Mouse (Mus musculus): Measurements from ENCODE around the gene Phactr2.

Gene Phactr2

DNA sequence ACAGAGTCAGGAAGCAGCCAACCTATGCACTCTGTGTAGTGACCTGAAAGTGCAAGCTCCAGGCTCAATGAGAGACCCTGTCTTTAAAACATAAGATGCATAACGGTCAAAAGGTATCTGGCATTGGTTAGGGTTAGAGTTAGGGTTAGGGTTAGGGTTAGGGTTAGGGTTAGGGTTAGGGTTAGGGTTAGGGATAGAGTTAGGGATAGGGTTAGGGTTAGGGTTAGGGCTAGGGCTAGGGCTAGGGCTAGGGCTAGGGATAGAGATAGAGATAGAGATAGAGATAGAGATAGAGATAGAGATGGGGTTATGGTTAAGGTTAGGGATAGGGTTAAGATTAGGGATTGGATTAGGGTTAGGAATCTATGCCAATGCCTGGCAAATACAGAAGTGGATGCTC is 72.2 kb downstream of the Phactr2 start:
- DNase-seq (ENCODE audit: low read depth, low spot score) = no peak

DNA sequence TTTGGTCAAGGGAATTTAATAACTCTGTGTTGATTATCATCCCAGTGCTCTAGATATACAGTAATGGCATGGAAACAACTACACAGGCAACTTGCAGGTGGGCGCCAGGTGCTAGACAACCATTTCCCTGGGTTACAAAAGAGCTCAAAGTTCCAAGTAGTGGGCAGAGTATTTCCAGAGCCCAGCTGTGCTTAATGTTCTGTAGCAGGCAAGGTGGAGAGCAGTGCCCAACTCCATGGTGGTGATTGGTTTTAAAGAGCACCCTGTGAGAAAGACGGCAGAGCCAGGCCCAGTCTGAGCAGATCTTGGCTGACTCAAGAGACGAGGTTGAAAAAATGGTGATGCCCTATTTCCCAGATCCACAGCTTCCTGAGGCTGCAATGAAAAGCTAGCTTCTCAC is 78.5 kb downstream of the Phactr2 start:
- no peak for DNase-seq (ENCODE audit: low read depth, low spot score)

DNA sequence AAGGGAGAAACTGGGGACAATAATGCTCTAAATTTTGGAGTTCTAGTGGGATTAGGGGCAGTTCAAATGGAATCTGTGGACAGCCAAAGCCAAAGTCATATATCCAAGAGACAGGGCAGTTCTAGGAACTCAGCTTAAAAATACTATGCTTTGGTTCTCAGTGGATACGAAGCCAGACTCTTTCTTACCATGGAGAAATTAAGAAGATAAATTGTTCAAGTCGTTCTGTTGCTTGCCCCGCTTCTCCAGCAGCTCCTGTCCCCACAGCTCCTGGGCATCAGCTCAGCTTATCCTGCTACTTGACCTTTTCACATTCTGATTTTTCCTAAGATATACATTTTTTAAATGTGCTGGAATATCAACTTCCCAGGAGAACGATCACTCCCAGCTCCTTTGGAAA is 80.2 kb downstream of the Phactr2 start:
- no peak for DNase-seq (ENCODE audit: low read depth, low spot score)

DNA sequence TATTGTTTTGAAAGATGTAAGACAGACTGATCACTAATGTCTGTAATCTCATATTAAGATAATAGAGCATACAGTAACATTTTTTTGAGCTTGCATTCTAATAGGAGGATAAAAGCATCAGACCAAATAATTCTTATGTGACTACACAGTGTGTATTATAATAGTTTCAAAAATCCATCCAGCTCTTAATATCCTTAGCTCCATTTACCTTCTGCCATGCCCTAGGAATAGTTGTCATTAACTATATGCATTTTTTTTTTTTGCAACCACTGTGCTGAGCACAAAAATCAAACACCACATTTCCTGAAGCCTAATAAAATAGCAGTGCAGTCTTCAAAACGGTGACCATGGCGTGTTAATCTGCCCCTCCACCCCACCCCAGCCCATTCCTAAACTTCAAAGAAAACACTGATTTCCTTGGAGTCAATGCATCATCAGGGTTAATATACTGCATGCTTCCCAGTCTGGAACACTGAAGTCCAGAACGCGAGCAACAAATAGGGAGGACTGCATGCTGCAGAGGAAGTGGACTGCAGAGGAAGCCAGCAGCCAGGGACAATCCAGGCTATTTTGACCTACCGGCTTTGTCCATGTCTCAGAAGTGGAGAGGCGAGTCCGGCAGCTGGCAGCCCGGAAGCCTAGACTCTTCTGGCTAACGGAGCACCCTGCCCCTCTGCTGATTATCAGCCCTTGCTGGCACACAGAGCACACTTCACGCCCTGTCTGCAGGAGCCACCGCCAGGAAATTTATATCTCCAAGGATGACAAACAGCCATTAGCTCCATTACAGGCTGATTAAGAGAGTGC is 85.9 kb downstream of the Phactr2 start:
- DNase-seq (ENCODE audit: low read depth, low spot score) = peak; percentile 44

DNA sequence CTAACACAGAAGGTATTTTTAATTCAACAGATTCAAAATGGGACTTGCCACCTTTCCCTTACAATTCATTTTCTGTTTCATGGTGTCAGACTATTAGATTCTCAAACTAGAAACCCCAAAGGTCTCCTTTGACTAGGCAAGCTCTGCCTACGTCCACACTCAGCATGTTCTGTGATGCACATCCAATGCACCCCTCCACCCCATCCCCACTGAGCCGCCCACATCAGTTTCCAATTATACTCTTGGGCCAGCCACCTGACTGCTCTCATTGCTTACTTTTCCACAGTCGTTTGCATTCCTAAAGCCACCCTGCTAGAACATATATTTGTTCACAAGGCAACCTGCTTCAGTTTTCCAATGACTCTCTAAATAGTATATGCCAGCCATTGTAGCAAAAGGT is 89.3 kb downstream of the Phactr2 start:
- no peak for DNase-seq (ENCODE audit: low read depth, low spot score)

DNA sequence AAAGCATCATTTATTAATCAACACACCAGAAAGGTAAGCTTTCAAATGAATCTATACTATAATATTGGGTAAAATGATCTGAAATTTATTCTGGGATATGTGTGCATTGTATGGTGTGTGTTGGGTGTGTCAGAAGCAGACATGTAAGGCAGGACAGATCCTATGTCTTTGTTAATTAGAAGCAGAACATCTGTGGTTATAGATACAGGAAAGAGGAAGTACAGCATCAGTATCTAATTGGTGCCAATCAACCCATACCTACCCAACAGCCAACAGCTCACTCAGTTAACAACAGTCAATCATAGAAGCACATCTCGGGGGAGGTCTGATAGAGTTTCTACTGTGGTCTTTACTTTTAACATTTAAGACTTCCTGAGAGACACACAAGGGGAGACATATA is 96.3 kb downstream of the Phactr2 start:
- DNase-seq (ENCODE audit: low read depth, low spot score) = no peak

DNA sequence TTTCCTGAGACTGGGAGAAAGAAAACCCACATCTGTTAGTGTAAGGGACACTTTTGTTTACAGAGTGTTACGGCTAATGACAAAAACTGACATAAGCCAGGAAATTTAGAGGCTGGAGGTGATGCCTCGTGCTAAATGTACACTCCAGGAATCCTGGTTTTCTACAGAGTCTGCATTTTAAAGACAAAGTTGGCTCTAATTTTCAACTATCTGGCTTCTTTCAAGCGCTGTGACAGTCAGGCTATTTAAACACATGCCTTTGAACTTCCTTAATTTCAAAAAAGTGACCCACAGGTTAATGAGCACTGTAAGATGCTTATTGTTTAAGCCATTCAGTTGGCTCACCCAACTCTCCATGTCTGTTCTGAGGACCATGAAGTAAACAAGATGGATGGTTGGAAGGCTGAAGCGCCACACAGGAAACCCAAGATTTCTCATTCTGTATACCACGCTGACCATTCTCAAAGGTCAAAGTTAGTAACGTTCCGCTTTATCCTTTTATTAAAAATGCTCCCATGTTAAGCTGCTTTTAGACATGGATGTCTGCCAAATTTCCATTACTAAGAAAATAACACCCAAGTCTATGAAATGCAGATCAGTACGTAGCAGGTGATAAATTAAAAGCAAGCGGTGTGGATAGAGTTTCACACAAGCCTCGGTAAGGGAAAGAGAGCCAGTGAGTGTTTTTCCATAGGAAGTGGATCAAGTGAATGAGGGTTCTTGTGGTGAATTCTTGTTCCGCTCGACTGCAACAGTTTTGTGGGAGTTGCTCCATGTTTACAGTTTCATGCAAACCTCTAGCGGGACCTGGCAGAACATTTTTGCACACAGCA is 97.6 kb downstream of the Phactr2 start:
- DNase-seq (ENCODE audit: low read depth, low spot score) = no peak

DNA sequence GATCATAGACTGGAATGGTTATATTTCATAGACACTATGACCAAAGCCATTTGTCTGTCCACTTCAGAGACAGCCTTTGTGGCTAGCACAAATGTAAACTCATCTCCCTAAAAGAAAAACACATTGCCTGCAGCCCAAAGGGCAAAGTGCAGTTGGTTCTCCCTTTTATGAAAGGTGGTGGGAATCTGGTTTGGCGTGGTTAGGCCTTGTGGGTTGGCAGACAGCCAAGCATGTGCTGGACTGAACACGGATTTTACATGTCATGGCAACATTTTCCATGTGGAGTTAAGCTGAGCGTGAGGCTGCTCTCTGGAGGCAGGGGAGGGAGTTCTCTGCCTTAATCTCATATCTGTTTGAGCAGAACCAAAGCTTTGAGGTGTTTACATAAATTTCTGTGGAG is 98.4 kb downstream of the Phactr2 start:
- DNase-seq (ENCODE audit: low read depth, low spot score) = peak; percentile 43

DNA sequence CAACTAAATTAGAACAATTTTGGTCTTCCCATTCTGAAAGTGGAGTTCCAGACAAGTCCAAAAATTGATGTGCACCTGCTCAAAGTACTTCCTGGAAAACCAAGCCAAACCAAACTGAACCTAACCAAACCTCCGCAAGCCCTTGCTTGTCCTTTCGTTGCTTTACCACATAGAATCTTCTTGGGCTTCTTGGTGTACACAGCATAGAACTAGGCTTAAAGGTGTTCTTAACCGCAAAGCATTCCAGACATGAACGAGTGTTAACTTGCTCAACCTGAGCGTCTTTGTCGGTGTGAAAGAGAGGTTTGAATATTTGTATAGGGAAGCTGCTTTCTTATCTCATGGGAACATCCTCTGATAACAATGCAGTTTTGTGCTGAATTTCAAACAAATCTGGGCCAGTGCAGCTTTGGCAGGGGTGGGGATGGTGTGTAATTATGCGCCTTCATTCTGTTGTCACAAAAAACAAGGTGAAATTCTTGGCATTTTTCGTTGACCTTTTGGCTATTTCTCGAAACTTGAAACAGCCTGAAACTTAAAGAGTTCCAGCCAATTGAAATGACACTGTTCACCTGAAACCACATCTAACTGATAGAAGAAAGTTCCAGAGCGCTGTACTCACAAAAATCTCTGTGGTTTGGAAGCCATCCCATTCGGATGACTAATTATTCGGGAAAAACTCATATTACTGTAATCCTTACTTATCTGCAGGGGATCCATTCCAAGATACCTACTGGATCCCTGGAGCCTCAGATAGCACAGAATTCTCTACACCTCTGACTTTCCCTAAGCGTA is 104.4 kb downstream of the Phactr2 start:
- DNase-seq (ENCODE audit: low read depth, low spot score) = no peak

DNA sequence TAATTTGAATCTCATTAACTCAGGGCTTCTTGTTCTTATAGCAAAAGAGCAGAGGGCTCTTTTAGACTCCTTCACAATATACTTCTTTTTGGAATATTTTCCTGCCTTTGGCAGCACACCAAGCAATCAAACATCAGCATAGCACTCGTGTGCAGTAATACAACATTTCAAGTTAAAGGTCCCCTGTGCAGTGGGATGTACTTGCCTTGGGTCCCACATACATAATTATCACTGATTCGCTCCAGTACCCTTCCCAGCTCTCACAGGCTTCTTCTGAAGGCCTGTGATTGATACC is 110.0 kb downstream of the Phactr2 start:
- DNase-seq (ENCODE audit: low read depth, low spot score) = no peak

DNA sequence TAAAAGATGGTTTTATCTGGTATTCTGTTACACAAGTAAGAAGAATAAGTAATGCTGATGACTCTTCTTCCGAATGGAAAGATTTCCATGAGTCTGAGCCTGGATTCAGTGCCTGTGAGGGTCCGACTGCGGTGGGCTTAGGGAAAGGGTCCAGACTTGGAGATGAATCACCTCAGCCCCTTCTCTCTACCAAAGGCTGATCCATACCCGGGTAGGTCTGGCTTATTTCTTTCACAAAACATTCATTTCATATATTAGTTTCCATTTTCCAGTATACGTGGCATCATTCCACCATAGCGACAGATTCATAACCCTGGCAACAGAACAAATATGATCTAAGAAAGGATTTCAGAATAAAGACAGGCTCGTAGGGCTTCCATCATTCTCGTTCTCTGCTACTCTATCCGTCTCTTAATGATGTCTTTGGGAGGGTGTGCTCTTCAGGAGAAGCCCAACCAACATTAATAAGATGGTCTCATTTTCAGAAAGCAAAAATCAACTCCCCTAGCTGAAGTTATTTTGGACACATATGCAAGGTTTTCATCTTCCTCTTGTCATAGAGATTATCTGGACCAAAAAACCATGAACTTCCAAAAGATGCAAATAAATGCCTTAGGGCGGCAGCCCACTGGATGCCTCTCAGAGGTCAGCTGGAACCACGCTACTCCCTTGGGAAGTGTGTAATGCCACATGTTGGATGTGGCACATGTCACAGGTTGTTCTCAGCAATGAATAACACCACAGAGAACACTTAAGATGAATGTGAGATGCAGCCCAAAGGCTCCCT is 110.5 kb downstream of the Phactr2 start:
- no peak for DNase-seq (ENCODE audit: low read depth, low spot score)

DNA sequence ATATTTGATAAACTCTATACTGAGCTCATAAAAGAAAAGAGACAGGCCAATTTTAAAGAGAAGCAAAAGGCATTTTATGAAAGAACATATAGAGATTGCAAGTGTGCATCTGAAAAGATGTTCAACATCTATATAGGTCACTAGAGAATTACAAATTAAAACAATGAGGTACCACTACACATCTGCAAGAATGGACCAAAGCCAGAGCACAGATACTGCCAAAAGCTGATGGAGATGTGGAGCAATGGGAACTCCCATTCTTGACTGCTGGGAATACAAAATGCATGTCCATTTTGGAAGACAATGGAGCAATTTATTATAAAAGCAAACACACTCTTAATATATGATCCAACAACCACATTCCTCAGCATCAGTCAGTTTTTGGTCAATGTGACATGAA is 113.3 kb downstream of the Phactr2 start:
- DNase-seq (ENCODE audit: low read depth, low spot score) = no peak

DNA sequence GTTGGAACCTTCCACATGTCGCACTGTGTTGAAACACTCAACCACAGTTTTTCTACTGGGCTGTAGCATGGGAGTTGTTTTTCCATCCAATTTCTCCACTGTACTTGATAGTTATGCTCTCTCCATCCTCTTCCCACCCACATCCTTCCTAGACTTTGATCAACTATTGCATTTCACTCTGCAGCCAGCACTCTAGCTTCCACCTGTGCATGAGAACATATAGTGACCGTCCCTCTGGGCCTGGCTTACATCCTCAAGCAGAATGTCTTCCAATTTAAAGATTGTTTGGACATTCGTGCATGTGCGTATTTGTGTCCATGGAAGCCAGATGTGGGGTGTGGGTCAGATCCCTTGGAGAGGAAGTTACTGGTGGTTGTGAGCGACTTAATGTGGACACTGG is 114.4 kb downstream of the Phactr2 start:
- no peak for DNase-seq (ENCODE audit: low read depth, low spot score)

DNA sequence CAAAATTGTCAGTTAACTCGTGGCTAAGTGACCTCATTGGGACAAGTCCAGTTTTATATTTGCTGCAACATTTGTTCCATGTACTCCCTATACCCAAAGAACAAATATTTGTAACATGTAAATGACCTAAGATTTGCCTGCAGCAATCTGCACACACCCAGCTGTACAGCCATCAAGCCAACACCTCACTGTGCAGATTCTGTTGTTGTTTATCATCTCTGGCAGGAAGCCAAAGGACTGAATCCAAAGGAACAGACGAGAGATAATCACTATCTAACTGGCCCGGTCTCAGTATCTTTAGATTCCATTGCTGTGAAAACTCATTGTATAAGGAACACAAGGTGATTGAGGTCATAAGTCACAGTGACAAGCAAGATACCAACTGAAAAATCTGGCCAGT is 115.5 kb downstream of the Phactr2 start:
- no peak for DNase-seq (ENCODE audit: low read depth, low spot score)

DNA sequence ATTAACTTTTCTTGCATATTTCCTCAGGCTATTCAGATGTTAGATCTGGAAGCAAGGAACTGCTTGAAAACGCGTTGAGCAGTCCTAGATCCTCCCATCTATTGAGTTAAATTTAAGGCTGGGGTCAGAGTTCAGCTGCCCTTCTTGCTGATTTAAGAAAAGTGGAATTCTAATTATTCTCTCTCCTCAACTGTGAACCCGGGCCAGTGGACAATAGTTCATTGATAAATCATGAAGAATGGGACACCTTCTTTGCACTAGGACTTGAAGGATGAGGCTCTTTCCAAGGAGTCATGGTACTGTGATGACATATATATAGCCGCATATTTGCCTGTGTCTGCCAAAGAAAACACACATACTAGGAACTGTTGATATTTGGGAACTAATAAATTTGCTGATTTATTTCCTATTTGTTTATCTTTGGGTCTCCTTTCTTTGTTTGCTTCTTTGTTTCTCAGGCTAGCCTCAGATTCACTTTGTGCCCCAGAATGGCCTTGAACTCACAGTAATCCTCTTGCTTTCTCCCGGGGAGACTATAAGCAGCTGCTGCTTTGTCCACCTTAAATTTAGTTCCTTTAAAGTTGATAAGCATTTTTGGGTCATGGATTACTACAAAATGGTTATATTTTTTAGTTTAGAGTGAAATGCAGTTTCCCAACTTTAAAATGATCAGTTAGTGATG is 127.5 kb downstream of the Phactr2 start:
- DNase-seq (ENCODE audit: low read depth, low spot score) = no peak

DNA sequence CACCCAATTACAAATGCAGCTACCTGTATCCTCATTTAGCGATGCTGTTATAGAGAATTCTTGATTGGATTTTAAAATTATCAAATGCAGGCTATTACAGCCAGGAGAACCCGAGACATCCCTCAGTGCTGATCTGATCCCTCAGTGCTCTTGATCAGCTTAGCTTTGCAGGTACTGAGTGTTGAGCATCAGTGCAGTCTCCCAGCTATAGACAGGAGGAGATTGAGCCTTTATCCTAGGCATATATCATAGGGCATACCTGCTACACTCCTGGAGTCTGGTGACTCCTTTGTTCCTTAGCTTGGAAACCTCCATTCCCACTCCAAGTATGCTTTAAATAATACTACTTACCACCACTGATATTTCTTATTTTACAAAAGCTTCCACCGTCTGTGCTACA is 133.6 kb downstream of the Phactr2 start:
- DNase-seq (ENCODE audit: low read depth, low spot score) = no peak

DNA sequence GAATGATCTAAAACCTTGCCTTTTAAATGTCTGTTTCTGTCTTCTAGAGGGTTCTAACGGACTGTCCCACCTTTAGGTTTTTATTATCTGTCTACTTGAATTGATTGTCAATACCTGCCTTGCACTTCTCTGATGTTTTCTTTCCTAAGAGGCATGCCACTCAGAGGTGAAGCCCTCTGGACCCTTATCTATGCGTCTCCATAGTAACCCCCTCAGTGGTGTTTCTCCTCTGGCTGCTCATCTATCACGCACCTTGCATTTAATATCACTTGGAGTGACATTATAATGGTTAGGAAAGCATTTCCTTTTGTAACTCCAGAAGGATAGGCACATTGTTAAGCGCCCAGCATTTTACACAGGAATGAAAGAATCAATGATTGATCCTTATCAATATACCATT is 137.2 kb downstream of the Phactr2 start:
- DNase-seq (ENCODE audit: low read depth, low spot score) = no peak

DNA sequence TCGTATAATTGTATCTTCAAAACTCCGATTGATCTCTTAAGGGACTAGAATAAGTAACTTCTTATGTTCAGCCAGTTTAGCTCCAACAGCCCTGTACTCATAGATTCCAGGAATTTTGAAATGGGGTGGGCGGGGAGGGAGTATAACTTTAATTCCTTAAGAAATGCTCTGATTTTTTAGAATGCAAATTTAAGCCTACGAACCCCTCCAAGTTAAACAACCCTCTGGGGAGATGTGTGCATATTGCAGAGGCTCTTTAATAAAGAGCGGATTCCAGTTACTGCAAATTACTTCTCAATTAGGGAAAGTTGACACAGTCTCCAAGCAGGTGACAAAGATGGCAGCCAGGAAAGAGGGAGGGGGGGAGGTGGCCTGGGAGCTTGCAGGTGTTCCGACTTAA is 138.4 kb downstream of the Phactr2 start:
- DNase-seq (ENCODE audit: low read depth, low spot score) = no peak

DNA sequence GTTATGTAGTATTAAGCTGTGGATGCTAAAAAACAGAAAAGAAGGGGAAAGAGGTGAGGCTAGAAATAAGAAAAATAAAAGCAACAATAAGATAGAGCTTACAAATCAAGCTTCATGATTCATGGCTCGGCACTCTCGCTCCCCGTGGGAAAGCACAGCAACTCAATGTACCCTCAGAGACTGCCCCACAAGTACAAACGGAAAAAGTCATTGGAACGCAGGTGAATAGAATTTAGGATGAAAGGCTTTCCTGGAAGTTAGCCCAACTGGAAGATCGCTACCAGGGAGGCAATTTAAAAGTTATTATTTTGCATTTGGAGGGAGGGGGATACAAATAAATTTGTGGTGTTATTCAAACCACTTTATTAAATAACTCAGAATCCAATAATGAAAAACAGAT is 138.9 kb downstream of the Phactr2 start:
- DNase-seq (ENCODE audit: low read depth, low spot score) = no peak

DNA sequence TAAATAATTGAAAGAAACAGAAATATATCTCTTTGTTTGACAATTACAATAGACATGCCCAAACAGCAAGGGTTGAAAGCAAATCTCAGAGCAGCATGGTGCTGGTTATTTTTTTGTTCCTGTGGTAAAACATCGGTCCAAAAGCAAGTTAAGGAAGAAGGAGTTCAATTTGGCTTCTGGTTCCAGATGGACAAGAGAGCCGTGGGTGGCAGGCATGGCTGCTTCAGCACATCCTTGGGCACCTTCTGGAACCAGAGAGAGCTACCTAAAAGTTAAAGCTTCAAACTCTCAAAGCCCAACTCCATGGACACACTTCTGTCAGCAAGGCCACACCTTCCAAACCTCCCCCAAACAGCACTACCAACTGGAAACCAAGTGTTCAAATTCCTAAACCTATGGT is 140.4 kb downstream of the Phactr2 start:
- no peak for DNase-seq (ENCODE audit: low read depth, low spot score)

DNA sequence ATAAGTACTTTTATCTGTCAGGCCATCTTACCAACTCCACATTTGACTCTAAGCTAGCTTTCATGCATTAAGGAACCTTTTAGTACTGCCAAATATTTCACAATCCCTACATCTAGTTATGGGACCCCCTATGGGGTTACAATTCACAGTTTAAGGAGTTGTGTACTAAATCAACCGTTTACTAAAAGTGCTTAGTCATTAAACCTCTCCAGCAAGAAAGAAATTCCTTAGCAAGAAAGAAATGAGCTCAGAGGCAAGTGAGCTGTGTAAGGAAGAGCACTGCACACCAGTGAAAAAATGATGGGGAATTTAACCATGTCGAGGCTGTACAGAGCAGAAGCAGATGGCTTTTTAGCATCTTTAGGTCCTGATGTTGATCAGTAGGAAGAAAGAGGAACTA is 141.2 kb downstream of the Phactr2 start:
- DNase-seq (ENCODE audit: low read depth, low spot score) = no peak

Measured in forelimb bud, embryonic 11.5 days (tissue).